Mouse (Mus musculus): ENCODE measurements around the gene S1pr3.
A peak's percentile ranks its signal among the peaks of the same experiment; 100 is the strongest.

Gene S1pr3

GRCm38 (mm10) chr13:51407541-51408217 is 760 bp upstream of the S1pr3 start:
- no peak for DNase-seq

DNA sequence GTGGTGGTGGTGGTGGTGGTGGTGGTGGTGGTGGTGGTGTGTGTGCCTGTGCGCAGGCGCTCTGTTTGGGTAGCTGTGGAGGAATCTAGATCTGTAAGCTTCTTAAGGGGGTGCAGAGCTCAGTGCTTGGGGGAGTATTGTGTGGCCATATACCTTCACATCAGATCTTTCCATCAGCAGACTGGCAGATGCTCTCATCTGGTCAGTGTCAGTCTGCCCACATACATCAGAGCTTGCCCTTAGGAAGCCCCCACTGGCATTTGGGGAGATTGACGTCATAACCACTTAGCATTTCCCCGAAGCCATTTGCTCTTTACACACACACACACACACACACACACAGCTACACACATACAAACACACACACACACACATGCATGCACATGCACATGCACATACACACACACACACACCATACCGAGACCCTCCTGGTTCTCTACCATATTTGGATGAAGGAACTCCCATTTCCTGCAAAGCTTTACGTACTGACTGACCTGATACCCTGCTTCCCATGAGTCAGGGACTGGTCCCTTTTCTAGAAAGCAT is 1.6 kb downstream of the S1pr3 start:
- no peak for DNase-seq

DNA sequence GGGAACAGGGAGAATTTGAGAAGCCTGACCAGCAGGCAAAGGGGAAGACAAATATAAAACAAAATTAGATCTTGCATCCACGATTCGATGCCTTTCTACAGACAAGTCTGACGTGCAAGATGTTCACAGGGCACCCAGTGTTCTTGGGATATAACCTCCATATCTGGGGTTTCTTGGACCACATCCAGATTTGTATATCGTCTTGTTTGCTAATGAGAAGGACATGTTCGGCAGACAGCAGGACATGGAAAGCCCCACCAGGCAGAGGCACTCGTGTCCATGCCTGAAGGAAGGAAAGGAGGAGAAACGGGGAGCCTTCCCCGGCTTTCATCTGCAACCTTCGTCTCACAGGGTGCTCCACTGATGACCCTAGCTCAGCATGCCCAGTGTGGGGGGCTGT is 2.8 kb downstream of the S1pr3 start:
- no peak for DNase-seq

- no peak for DNase-seq
Measured at GRCm38 (mm10) chr13:51411696-51412430, 3.4 kb downstream of the S1pr3 start.

GRCm38 (mm10) chr13:51413461-51413860 is 5.0 kb downstream of the S1pr3 start:
- DNase-seq, result no peak

DNA sequence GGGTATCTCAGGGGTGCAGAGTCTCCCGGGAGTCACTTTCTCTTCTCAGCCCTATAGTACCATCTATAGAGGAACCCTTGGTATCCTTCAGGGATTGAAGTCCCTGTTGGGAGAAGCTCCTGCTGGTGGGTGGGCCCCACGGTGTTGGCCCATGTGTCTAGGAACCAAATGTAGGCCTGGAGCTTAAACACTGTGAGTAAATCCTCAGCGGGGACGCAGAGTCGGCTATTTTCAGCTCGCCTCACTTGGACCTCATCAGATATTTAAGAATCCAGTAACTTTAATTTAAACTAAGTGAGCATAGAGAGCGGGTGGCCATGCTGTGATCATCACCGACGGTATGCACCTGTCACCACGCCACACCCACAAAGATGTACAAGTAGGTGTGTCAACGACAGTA is 8.3 kb downstream of the S1pr3 start:
- no peak for DNase-seq

- DNase-seq, result no peak
Measured at GRCm38 (mm10) chr13:51417796-51418195, 9.4 kb downstream of the S1pr3 start.

DNA sequence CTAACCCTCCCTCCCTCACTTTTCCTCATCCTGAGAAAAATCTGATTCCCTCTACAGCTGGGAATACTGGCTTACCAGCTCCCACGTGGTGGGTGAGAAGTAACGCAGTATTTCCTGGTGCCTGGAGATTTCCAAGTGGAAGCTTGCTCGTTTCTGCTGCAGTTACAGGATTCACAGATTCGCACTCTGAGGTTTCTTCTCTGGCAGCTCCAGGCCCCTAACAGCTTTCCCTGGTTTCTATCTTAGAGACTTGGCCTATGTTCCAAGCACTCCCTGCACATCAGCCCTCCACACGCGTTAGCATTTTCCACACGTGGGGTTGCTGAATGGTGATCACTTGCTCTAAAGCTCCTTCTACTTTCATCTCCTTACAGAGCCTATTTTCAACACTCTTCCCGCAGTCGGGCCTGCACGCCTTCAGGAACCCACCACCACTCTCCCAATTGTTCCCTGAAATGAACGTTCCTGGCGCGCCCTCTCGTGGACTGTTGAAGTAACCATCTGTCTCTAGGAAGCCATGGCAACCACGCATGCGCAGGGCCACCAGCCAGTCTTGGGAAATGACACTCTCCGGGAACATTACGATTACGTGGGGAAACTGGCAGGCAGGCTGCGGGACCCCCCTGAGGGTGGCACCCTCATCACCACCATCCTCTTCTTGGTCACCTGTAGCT is 10.0 kb downstream of the S1pr3 start:
- peak; percentile 88 for DNase-seq

- DNase-seq, result no peak
Measured at GRCm38 (mm10) chr13:51418942-51419451, 10.6 kb downstream of the S1pr3 start.

DNA sequence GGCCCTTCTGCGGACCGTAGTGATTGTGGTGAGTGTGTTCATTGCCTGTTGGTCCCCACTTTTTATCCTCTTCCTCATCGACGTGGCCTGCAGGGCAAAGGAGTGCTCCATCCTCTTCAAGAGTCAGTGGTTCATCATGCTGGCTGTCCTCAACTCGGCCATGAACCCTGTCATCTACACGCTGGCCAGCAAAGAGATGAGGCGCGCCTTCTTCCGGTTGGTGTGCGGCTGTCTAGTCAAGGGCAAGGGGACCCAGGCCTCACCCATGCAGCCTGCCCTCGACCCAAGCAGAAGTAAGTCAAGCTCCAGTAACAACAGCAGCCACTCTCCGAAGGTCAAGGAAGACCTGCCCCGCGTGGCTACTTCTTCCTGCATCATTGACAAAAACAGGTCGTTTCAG is 11.1 kb downstream of the S1pr3 start:
- no peak for DNase-seq

- DNase-seq, result no peak
Measured at GRCm38 (mm10) chr13:51420861-51421260, 12.4 kb downstream of the S1pr3 start.

DNA sequence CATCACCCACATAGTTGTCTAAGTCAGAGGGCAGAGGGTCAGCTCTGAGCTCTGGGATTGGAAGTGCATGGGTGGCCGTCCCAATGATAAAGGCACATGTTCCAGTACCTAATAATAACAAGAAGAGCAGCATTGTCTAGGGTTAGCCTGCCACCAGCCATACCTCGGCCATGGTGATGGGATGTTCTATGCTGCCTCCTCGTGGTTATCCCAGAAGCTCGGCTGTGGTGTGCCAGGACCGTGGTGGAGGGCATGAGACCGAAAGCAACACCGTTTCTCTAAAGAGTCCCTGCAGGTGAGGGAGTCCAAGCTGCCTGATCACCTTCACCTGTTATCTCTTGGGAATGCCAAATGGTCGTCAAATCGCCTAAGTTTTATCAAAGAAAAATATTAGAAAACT is 15.2 kb downstream of the S1pr3 start:
- no peak for DNase-seq

- peak; percentile 54 for DNase-seq
Measured at GRCm38 (mm10) chr13:51424647-51425046, 16.2 kb downstream of the S1pr3 start.

DNA sequence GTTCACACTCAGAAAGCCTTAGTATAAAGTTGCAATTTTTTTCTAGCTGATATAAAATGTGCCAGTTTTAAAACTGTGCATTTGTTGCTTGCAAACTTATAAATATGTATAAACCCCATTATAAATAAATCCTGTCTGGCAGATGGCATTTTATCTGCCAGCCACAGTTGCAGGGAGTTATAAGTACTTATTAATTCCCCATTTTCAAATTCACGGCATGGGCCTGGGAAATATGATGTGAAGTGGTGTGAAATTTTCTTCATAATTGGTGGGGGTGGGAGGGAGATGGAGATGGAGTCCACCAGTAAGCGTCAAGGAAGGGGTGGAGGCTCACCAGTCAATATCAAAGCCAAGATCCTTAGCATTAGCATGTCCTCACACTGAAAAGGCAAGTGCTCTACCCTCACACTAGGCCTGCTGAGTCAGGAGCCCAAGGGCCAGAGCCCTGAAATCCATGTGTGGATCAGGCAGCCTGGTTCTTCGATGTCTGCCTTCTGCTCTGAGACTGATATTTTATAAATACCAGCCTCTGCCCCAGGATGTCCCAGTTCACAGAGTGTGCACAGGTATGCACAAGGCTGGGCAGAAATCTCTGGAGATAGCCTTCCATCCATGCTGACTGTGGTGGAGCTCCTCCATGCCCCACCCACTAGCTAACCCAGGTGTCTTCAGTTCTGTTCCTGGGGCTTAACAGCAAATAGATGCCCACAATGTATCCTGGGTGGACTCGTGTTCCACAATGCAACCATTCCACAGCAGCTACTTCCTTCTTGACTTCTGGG is 17.4 kb downstream of the S1pr3 start:
- no peak for DNase-seq

DNA sequence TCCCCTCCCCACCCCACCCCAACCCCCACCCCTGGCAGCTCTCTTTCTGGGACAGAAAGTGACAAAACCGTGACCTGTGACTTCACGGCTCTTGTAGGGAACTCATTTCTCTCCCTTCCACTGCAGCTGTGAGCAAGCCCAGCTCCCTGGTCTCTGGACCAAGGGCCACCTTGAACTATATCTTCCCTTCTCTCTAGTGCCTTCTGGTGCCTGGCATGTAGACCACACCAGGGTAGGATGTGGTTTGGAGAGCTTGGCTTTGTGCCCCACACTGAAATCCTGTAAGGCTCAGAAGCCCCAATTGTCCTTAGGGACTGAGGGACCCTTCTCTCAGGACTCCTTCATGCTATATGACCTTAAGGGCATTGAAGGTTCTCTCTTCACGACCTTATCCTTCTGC is 24.9 kb downstream of the S1pr3 start:
- no peak for DNase-seq

DNA sequence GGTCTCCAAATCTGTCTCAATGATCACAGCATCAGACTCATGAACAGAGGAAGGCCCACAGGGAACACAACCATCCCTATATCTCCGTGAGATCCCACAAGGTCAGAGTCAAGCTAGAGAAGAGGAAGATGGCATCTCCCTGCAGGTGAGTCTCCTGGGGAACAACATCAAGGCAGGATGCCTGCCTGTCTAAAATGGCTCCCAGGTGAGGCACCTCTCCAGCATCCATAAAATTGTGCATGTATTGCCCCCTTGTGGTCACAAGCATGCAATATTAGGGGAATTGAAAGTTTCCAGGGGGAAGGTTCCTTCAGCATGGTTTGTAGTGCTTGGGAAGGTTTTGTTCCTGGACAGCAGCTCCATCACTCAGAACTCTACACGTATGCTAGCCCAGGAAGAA is 26.0 kb downstream of the S1pr3 start:
- DNase-seq, result no peak

DNA sequence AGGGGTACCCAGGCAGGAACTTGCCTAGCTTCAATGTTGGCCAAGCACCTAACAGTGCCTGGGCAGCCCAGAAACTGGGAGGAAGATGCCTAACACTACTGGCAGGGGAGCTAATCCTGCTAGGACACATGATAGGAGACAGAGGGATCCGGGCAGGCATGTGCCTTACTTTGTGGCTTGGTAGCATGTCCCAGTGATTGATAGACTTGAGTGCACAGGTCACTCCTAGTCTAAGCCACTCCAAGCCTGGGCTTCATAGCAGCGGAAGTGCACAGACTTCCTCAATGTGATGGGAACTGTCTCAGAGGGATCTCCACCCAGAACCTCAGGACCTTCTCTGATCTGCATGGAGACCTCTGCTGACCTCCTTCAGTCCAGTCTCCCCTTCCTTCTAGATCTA is 26.7 kb downstream of the S1pr3 start:
- DNase-seq, result no peak

DNA sequence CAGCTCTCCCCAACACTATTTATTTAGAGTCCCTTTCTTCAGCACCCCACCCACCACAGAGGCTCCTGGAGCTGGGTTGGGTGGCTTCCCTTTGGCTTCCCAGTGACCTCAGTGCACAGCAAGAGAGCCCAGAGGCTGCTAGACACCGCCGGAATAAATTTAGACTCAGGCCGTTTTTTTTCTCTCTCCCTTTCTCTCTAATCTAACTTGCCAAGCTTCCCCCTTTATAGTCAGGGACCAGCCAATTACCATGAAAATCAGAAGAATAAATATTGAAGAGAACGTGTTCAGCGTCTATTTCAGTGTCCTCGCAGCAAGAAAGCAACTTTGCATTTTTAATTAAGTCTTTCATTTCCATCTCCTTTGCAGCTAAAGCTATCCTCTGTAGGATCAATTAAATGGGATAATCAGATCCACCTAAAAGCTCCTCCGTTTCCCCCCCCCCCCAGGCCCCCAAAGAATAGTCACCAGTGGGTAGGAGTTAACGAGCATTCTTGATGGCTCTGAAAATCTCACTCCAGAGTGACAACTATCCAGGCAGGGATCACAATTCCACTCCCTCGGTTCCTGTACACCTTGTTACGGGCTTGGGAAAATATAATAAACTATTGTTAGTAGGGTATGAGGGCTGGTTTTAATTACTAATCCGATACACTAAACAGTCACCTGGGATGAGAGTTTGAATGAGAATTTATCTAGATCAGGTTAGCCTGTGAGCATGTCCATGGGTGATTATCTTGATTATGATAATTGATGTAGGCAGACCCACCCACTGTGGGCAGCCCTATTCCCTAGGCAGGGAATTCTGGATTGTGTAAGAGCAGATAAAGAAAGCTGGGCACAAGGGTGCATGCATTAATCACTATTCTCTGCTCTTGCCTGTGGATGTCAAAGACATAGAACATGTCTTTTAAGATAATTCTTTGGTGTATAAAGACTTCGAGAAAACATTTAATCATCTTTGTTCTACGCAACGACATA is 29.0 kb downstream of the S1pr3 start:
- no peak for DNase-seq

DNA sequence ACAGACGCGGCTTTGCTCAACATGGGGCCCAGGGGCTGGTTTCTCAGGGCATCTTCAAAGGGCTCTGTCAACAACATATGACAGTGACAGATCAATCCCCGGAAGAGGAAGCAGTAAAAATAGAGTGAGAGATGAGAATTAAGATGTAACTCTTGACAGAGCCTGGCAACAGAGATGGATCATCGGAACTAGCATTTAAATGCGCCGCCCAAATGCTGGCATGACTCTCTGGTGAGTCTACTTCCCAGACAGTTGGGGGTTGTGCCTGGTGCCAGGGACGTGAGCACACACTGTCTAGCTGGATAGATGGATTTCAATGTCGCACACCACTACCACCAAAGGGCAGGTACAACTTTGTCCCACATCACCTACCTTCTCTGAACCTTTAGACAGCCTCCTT is 34.5 kb downstream of the S1pr3 start:
- no peak for DNase-seq

DNA sequence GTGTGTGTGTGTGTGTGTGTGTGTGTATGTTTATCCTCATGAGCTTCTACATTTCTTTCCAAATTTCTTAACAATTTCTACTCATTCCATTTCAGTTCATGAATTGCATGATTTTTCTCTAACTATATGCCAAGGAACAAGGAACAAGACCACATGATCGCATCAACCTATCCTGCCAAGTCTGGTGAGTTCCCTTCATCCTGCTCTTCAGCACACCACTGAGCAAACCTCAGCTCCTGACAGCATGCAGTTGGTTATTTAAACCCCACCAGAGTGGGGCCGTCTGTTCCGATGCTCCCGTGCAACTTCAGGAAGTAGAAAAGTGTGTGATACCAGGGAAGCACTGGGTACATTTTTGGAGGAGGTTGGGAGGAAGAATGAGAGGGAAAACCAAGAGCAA is 38.1 kb downstream of the S1pr3 start:
- no peak for DNase-seq

DNA sequence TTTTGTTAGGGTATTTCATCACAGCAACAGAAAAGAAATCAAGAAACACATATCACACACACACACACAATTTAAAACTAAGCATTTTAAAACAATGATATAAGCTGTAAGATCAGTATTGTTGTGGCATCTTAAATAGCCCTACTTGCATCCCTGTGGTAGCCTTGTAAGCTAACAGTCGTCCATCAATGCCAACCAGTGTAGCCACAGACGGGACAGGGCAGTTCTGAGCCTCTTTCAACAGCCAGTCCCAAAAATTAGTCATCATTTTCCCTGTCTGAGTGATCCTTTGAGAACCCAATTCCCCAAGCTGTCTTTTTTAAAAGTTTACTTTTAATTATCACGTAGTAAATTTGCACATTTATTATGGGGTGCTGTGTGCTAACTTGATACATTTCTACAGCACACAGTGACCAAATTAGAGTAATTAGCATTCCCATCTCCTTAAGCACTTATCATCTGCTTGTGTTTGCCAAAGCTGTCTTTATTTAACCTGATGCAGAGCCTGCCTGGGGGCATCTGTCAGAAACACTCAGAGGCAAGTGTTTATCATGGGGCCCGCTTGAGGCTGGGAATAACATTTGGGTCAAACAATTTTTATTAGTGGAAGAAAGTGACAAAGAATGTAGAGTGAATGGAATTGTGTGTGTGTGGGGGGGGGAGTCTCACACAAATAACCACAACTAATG is 47.9 kb downstream of the S1pr3 start:
- DNase-seq, result no peak
